Mouse (Mus musculus): ENCODE results near the gene Hspb9. TPM values are rescaled to one million over a fixed set of nuclear protein-coding genes. Genes with fewer than 3 reads are reported as not detected.
A peak's percentile ranks its signal among the peaks of the same experiment; 100 is the strongest.

Hspb9 gene
- polyA plus RNA-seq, 1 experiment from 2014 or later = 0.35 TPM

GRCm38 (mm10) chr11:100754693-100755057, 41.0 kb downstream of the Hspb9 start:
- 91% methylated on average over 3 of the region's 3 CpGs for WGBS

GRCm38 (mm10) chr11:100756476-100756875, 42.8 kb downstream of the Hspb9 start:
- peaks cover 17% of the 10 kb centered on the region for H3K4me1 ChIP-seq
- WGBS = 69% methylated on average over 6 of the region's 6 CpGs

More at GRCm38 (mm10) chr11:100754693-100755057, 41.0 kb downstream of the Hspb9 start:
- no peak overlapping the region for H3K9ac ChIP-seq
- H3K9me3 ChIP-seq (replicated peaks) = no peaks in the 10 kb centered on the region
- H3K27me3 ChIP-seq = peaks cover 28% of the 10 kb centered on the region
- no peak overlapping the region for H3K4me3 ChIP-seq
- peaks cover 9% of the 10 kb centered on the region for H3K4me1 ChIP-seq
- H3K36me3 ChIP-seq = peaks cover 24% of the 10 kb centered on the region
- H3K4me2 ChIP-seq (replicated peaks) = no peak overlapping the region
- ATAC-seq (ENCODE audit: low FRiP score) = no peak
- H3K27ac ChIP-seq = no peak overlapping the region

GRCm38 (mm10) chr11:100757566-100757965, 43.9 kb downstream of the Hspb9 start:
- Histone ChIP-seq H3K9me3 (replicated peaks) (no peaks in the 10 kb centered on the region), H3K4me1 (peaks cover 17% of the 10 kb centered on the region), H3K4me2 (replicated peaks) (no peak overlapping the region), H3K4me3 (no peak overlapping the region), H3K36me3 (peaks cover 10% of the 10 kb centered on the region; the same call in 1 of the 2 replicates), H3K27me3 (peaks cover 40% of the 10 kb centered on the region), H3K27ac (no peak overlapping the region), H3K9ac (no peak overlapping the region)
- no peak for ATAC-seq (ENCODE audit: low FRiP score)
- WGBS = 91% methylated on average over 12 of the region's 12 CpGs

More at GRCm38 (mm10) chr11:100756476-100756875, 42.8 kb downstream of the Hspb9 start:
- H3K4me2 ChIP-seq (replicated peaks) = no peak overlapping the region
- H3K27me3 ChIP-seq = peaks cover 32% of the 10 kb centered on the region
- peaks cover 10% of the 10 kb centered on the region; the same call in 1 of the 2 replicates for H3K36me3 ChIP-seq
- no peak overlapping the region for H3K4me3 ChIP-seq
- no peak overlapping the region for H3K9ac ChIP-seq
- ATAC-seq (ENCODE audit: low FRiP score) = no peak
- H3K9me3 ChIP-seq (replicated peaks) = no peaks in the 10 kb centered on the region
- H3K27ac ChIP-seq = no peak overlapping the region

- under 1% methylated on average over 35 of the region's 35 CpGs for WGBS
- Histone ChIP-seq H3K36me3 (peaks cover 10% of the 10 kb centered on the region; the same call in 1 of the 2 replicates), H3K9ac (peak overlapping the region; percentile 54), H3K9me3 (replicated peaks) (no peaks in the 10 kb centered on the region), H3K4me2 (replicated peaks) (peak overlapping the region; percentile 78), H3K27me3 (peaks cover 41% of the 10 kb centered on the region), H3K27ac (peak overlapping the region; percentile 24), H3K4me3 (peak overlapping the region; percentile 41), H3K4me1 (peaks cover 17% of the 10 kb centered on the region)
- peak; percentile 61 for ATAC-seq (ENCODE audit: low FRiP score)
These were observed 45.3 kb downstream of the Hspb9 start for GRCm38 (mm10) chr11:100758707-100759610.

GRCm38 (mm10) chr11:100759611-100760233, 46.1 kb downstream of the Hspb9 start, which contains the start of gene Kcnh4:
Kcnh4 (minus strand) TSS chr11:100759942.
- Histone ChIP-seq H3K27me3 (peaks cover 37% of the 10 kb centered on the region), H3K27ac (peak within 1 kb of the TSS; percentile 24), H3K9ac (peak within 1 kb of the TSS; percentile 54), H3K4me3 (peak within 1 kb of the TSS; percentile 41), H3K36me3 (peaks cover 10% of the 10 kb centered on the region; the same call in 1 of the 2 replicates), H3K4me2 (replicated peaks) (peak within 1 kb of the TSS; percentile 78), H3K9me3 (replicated peaks) (no peaks in the 10 kb centered on the region), H3K4me1 (peaks cover 17% of the 10 kb centered on the region)
- ATAC-seq (ENCODE audit: low FRiP score) = peak; percentile 38
- WGBS = under 1% methylated on average over 50 of the region's 51 CpGs

GRCm38 (mm10) chr11:100761547-100762045, 47.9 kb downstream of the Hspb9 start:
- H3K4me3 ChIP-seq = peak overlapping the region; percentile 35
- H3K4me1 ChIP-seq = peaks cover 17% of the 10 kb centered on the region
- peak; percentile 62 for ATAC-seq (ENCODE audit: low FRiP score)
- H3K27me3 ChIP-seq = peaks cover 35% of the 10 kb centered on the region
- no peaks in the 10 kb centered on the region for H3K36me3 ChIP-seq
- H3K9ac ChIP-seq = peak overlapping the region; percentile 8; the same call in 1 of the 2 replicates
- H3K4me2 ChIP-seq (replicated peaks) = peak overlapping the region; percentile 56
- no peaks in the 10 kb centered on the region for H3K9me3 ChIP-seq (replicated peaks)
- no peak overlapping the region for H3K27ac ChIP-seq
- under 1% methylated on average over 27 of the region's 27 CpGs for WGBS

GRCm38 (mm10) chr11:100762831-100763230, 49.2 kb downstream of the Hspb9 start, which contains the start of gene Hcrt:
Hcrt (minus strand) TSS chr11:100762931.
- WGBS = 90% methylated on average over 7 of the region's 7 CpGs
- peaks cover 35% of the 10 kb centered on the region for H3K27me3 ChIP-seq
- H3K36me3 ChIP-seq = no peaks in the 10 kb centered on the region
- H3K27ac ChIP-seq = no peak within 1 kb of the TSS
- peak within 1 kb of the TSS; percentile 8; the same call in 1 of the 2 replicates for H3K9ac ChIP-seq
- ATAC-seq (ENCODE audit: low FRiP score) = no peak
- peak within 1 kb of the TSS; percentile 35 for H3K4me3 ChIP-seq
- H3K4me2 ChIP-seq (replicated peaks) = peak within 1 kb of the TSS; percentile 56
- H3K9me3 ChIP-seq (replicated peaks) = no peaks in the 10 kb centered on the region
- H3K4me1 ChIP-seq = peaks cover 17% of the 10 kb centered on the region

Other genes starting within 250 kb of the Hspb9 start
- gene Klhl11, start 241.1 kb upstream of the Hspb9 start, polyA plus RNA-seq (2016; fragmentation: Nextera tagmentation; extraction: Ambion mirVana) = 13.7 and 14.8 TPM in 2 replicates
- gene Acly, start 185.8 kb upstream of the Hspb9 start, polyA plus RNA-seq (2016; fragmentation: Nextera tagmentation; extraction: Ambion mirVana) = 348 and 359 TPM in 2 replicates
- 2.7 and 3.2 TPM in 2 replicates for gene Ttc25, start 168.2 kb upstream of the Hspb9 start, polyA plus RNA-seq (2016; fragmentation: Nextera tagmentation; extraction: Ambion mirVana)
- 29.1 and 29.2 TPM in 2 replicates for gene Cnp, start 138.9 kb upstream of the Hspb9 start, polyA plus RNA-seq (2016; fragmentation: Nextera tagmentation; extraction: Ambion mirVana)
- gene Nkiras2, start 94.6 kb upstream of the Hspb9 start, polyA plus RNA-seq (2016; fragmentation: Nextera tagmentation; extraction: Ambion mirVana) = 101 and 109 TPM in 2 replicates
- 307 and 311 TPM in 2 replicates for gene Dnajc7, start 93.7 kb upstream of the Hspb9 start, polyA plus RNA-seq (2016; fragmentation: Nextera tagmentation; extraction: Ambion mirVana)
- gene Zfp385c, start 21.4 kb upstream of the Hspb9 start, polyA plus RNA-seq (2016; fragmentation: Nextera tagmentation; extraction: Ambion mirVana) = 0.53 and 0.74 TPM in 2 replicates
- gene Dhx58, start 9.6 kb upstream of the Hspb9 start, polyA plus RNA-seq (2016; fragmentation: Nextera tagmentation; extraction: Ambion mirVana) = 1.4 and 2.7 TPM in 2 replicates
- 61.4 and 61.8 TPM in 2 replicates for gene Kat2a, start 1.4 kb upstream of the Hspb9 start, polyA plus RNA-seq (2016; fragmentation: Nextera tagmentation; extraction: Ambion mirVana)
- gene Rab5c, start 24.4 kb downstream of the Hspb9 start, polyA plus RNA-seq (2016; fragmentation: Nextera tagmentation; extraction: Ambion mirVana) = 17.7 and 19.9 TPM in 2 replicates
- gene Kcnh4, start 46.1 kb downstream of the Hspb9 start, polyA plus RNA-seq (2016; fragmentation: Nextera tagmentation; extraction: Ambion mirVana) = 6.0 and 6.2 TPM in 2 replicates
- gene Hcrt, start 49.1 kb downstream of the Hspb9 start, polyA plus RNA-seq (2016; fragmentation: Nextera tagmentation; extraction: Ambion mirVana) = not detected in 2 replicates
- gene Ghdc, start 57.1 kb downstream of the Hspb9 start, polyA plus RNA-seq (2016; fragmentation: Nextera tagmentation; extraction: Ambion mirVana) = 4.4 and 4.7 TPM in 2 replicates
- gene Stat5b, start 136.9 kb downstream of the Hspb9 start, polyA plus RNA-seq (2016; fragmentation: Nextera tagmentation; extraction: Ambion mirVana) = 17.3 and 20.5 TPM in 2 replicates
- 1.4 and 2.8 TPM in 2 replicates for gene Stat5a, start 145.5 kb downstream of the Hspb9 start, polyA plus RNA-seq (2016; fragmentation: Nextera tagmentation; extraction: Ambion mirVana)
- gene Stat3, start 225.7 kb downstream of the Hspb9 start, polyA plus RNA-seq (2016; fragmentation: Nextera tagmentation; extraction: Ambion mirVana) = 41.4 and 47.4 TPM in 2 replicates

Data from hindbrain, embryonic 12.5 days (tissue).